29 mouse cellular contexts compared by ENCODE assay signal in the genomic region with DNA sequence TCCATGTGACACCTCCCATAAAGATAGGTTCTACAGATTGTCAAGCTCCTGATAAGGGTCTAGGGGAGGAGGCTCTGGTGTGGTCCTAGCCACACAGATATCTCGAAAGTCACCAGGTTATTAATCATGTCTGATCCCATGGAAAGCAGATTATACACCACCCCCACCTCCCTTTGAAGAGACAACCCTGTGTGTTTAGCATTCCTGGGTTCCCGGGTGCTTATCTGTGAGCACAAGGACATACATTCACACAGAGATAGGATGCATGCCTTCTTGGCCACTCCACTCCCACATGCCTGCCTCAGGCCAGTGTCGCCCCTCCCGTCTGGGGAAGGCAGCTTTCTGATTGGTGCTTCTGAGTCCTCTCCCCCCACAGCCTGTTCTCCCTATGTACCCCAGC. TPM values are rescaled to one million over a fixed set of nuclear protein-coding genes. Genes with fewer than 3 reads are reported as not detected.
DNase-seq lines count a peak whose midpoint lies in the region; ATAC-seq lines count a peak whose summit lies in the region.
"Had no signal": no experiment of that assay in that cellular context is flagged by ENCODE, and none has a peak within 500 bp of the region (broad histone marks: within the 10 kb centered on the region; RNA-seq: fewer than 3 reads in every experiment).

No protein-coding gene starts in this region.

- H3K27ac ChIP-seq in heart, embryonic 11.5 days (ENCODE audit: low read depth, low read length): no peak overlapping the region
- no peak overlapping the region for H3K27ac ChIP-seq in liver, embryonic 16.5 days (ENCODE audit: low read length)
- no peak overlapping the region for H3K27ac ChIP-seq in forebrain, embryonic 13.5 days
- H3K27ac ChIP-seq: embryonic facial prominence, embryonic 10.5 days; forebrain, embryonic 10.5 days; heart, adult 2 months; hindbrain, embryonic 10.5 days; hindbrain, postnatal 0 days; kidney, embryonic 15.5 days; left cerebral cortex, adult 2 months; lung, embryonic 15.5 days; midbrain, embryonic 10.5 days; neural tube, embryonic 13.5 days had no signal

- H3K9me3 ChIP-seq in heart, embryonic 11.5 days (replicated peaks; ENCODE audit: control insufficient read depth, low read length): no peaks in the 10 kb centered on the region
- H3K9me3 ChIP-seq in liver, embryonic 16.5 days (replicated peaks; ENCODE audit: control insufficient read depth, low read length): no peaks in the 10 kb centered on the region
- H3K9me3 ChIP-seq in forebrain, embryonic 13.5 days (replicated peaks): no peaks in the 10 kb centered on the region
- H3K9me3 ChIP-seq: embryonic facial prominence, embryonic 10.5 days; forebrain, embryonic 10.5 days; hindbrain, embryonic 10.5 days; kidney, embryonic 15.5 days; lung, embryonic 15.5 days; midbrain, embryonic 10.5 days; neural tube, embryonic 13.5 days had no signal

- peaks cover 6% of the 10 kb centered on the region for H3K27me3 ChIP-seq in heart, embryonic 11.5 days (ENCODE audit: control insufficient read depth, insufficient read depth, low read length)
- no peaks in the 10 kb centered on the region for H3K27me3 ChIP-seq in liver, embryonic 16.5 days (ENCODE audit: control insufficient read depth, insufficient read depth, low read depth, low read length)
- peaks cover 22% of the 10 kb centered on the region; the same call in 1 of the 2 replicates for H3K27me3 ChIP-seq in forebrain, embryonic 13.5 days
- H3K27me3 ChIP-seq: lung, embryonic 15.5 days had no signal

- H3K9ac ChIP-seq in heart, embryonic 11.5 days (ENCODE audit: low read depth, low read length): no peak overlapping the region
- H3K9ac ChIP-seq in liver, embryonic 16.5 days (ENCODE audit: low read depth, low read length): no peak overlapping the region
- H3K9ac ChIP-seq in forebrain, embryonic 13.5 days: no peak overlapping the region
- H3K9ac ChIP-seq: forebrain, postnatal 0 days; kidney, embryonic 15.5 days; lung, embryonic 15.5 days; neural tube, embryonic 13.5 days had no signal

- no peak overlapping the region for H3K4me3 ChIP-seq in heart, embryonic 11.5 days (ENCODE audit: low read depth, low read length)
- H3K4me3 ChIP-seq in liver, embryonic 16.5 days (ENCODE audit: low read depth, low read length): no peak overlapping the region
- no peak overlapping the region for H3K4me3 ChIP-seq in forebrain, embryonic 13.5 days
- H3K4me3 ChIP-seq: embryonic facial prominence, embryonic 10.5 days; forebrain, embryonic 10.5 days; heart, adult 2 months; hindbrain, embryonic 10.5 days; kidney, embryonic 15.5 days; left cerebral cortex, adult 2 months; lung, embryonic 15.5 days; midbrain, embryonic 10.5 days; myocyte; neural tube, embryonic 13.5 days had no signal

- peak; percentile 12; the same call in 1 of the 2 replicates for ATAC-seq in heart, embryonic 11.5 days (replicated peaks; ENCODE audit: insufficient number of reproducible peaks, low FRiP score, low TSS enrichment)
- peak; percentile 60 for ATAC-seq in liver, embryonic 16.5 days (ENCODE audit: low read depth)
- no peak for ATAC-seq in forebrain, embryonic 13.5 days
- ATAC-seq: activated CD4-positive, CD25-positive, alpha-beta regulatory T cell, adult 4 months; forebrain, postnatal 0 days; hindbrain, postnatal 0 days; intestine, embryonic 16.5 days; midbrain, embryonic 16.5 days had no signal

- 29% methylated on average over 4 of the region's 4 CpGs for WGBS in heart, embryonic 11.5 days (ENCODE audit: insufficient replicate concordance)
- 30% methylated on average over 4 of the region's 4 CpGs for WGBS in liver, embryonic 16.5 days (ENCODE audit: insufficient replicate concordance)
- WGBS in forebrain, embryonic 13.5 days: 83% methylated on average over 4 of the region's 4 CpGs

- DNase-seq in heart, adult 9 months (ENCODE audit: low spot score in 2 of 2): no peak
- peak; percentile 28 for DNase-seq in c-Kit-positive CD71-positive TER-119-positive erythroid progenitor cells, embryonic 14.5 days (ENCODE audit: low spot score)
- DNase-seq in liver: peak; percentile 38
- no peak for DNase-seq in thymus, postnatal 14 days
- DNase-seq: forebrain, postnatal 0 days; gastrocnemius, postnatal 14 days; heart, adult 2 months; heart, postnatal 10 days; kidney, postnatal 4 days; layer of hippocampus, adult 9-11 months; lung, postnatal 4 days; thymus, adult 18-20 months; thymus, postnatal 4 days had no signal

- no peak overlapping the region for H3K4me2 ChIP-seq in heart, embryonic 11.5 days
- no peak overlapping the region for H3K4me2 ChIP-seq in liver, embryonic 16.5 days (ENCODE audit: low read depth, low read length)
- H3K4me2 ChIP-seq in forebrain, embryonic 13.5 days: no peak overlapping the region
- H3K4me2 ChIP-seq: kidney, embryonic 15.5 days; lung, embryonic 15.5 days; neural tube, embryonic 13.5 days had no signal

- no peaks in the 10 kb centered on the region for H3K36me3 ChIP-seq in heart, embryonic 11.5 days (ENCODE audit: control insufficient read depth, insufficient read depth, low read length)
- no peaks in the 10 kb centered on the region for H3K36me3 ChIP-seq in liver, embryonic 16.5 days (ENCODE audit: control insufficient read depth, insufficient read depth)
- H3K36me3 ChIP-seq in forebrain, embryonic 13.5 days (ENCODE audit: poor library complexity, severe bottlenecking): no peaks in the 10 kb centered on the region
- H3K36me3 ChIP-seq: embryonic facial prominence, embryonic 10.5 days; forebrain, embryonic 10.5 days; hindbrain, embryonic 10.5 days; kidney, embryonic 15.5 days; lung, embryonic 15.5 days; midbrain, embryonic 10.5 days; neural tube, embryonic 13.5 days had no signal

- peaks cover 11% of the 10 kb centered on the region for H3K4me1 ChIP-seq in heart, embryonic 11.5 days (ENCODE audit: control insufficient read depth, insufficient read depth, low read length)
- H3K4me1 ChIP-seq in liver, embryonic 16.5 days (ENCODE audit: control insufficient read depth, low read depth, low read length): peaks cover 14% of the 10 kb centered on the region
- peaks cover 34% of the 10 kb centered on the region for H3K4me1 ChIP-seq in forebrain, embryonic 13.5 days

RNA-seq across cellular contexts. Expression of gene Sbk1, which starts 10.6 kb away (rescaled TPM):
- polyA plus RNA-seq in heart, embryonic 11.5 days (2014; fragmentation: Nextera tagmentation; extraction: Ambion mirVana): 16.7 and 17.6 TPM in 2 replicates
- polyA plus RNA-seq in liver, embryonic 16.5 days (2015; fragmentation: Nextera tagmentation; extraction: Ambion mirVana): 1.1 and 1.5 TPM in 2 replicates
- 212 and 215 TPM in 2 replicates for polyA plus RNA-seq in forebrain, embryonic 13.5 days (2015; fragmentation: Nextera tagmentation; extraction: Ambion mirVana)

Comparison
In these comparisons a context has a peak if more than half of its experiments do, and no peak if none do; other contexts are left out.
1. DNase-seq: peak in c-Kit-positive CD71-positive TER-119-positive erythroid progenitor cells, embryonic 14.5 days (single experiment) and liver (single experiment); none in heart, adult 9 months (0 of 2) and thymus, postnatal 14 days (single experiment).
2. RNA of gene Sbk1, which starts 10.6 kb away (polyA plus RNA-seq): 212 to 215 TPM in forebrain, embryonic 13.5 days; 16.7 to 17.6 TPM in heart, embryonic 11.5 days and 1.1 to 1.5 TPM in liver, embryonic 16.5 days; every median in the first group is over 10 times any median in the second.